Mouse (Mus musculus) E14TG2a.4 (cell line): ENCODE measurements around the gene Lsm12.

Experiments
- H3K27me3 ChIP-seq: 2 replicates; pipeline ENCODE4 v1.6.1; 2014; ENCODE audit warnings: low read length, control low read depth; ENCODE audit not compliant: insufficient read depth
- H3K36me3 ChIP-seq: 2 replicates; pipeline ENCODE4 v1.6.1; 2014; ENCODE audit warnings: low read length, control low read depth; ENCODE audit not compliant: insufficient read depth
- H3K4me1 ChIP-seq: replicated peaks from 2 replicates; pipeline ENCODE4 v1.6.1; 2014; ENCODE audit warnings: low read depth, low read length, control low read depth
- H3K4me3 ChIP-seq: replicated peaks from 2 replicates; pipeline ENCODE4 v1.5.1; 2014; ENCODE audit warnings: mild to moderate bottlenecking, low read length
- H3K9me3 ChIP-seq: 2 replicates; pipeline ENCODE4 v1.6.1; 2014; ENCODE audit warnings: low read length, control low read depth
- CTCF ChIP-seq: conservative IDR thresholded peaks from 2 replicates; pipeline ENCODE4 v1.5.1; 2014; ENCODE audit warnings: low read length
- NANOG ChIP-seq: IDR thresholded peaks from 2 replicates; pipeline ENCODE4 v1.6.1; 2014; ENCODE audit warnings: borderline replicate concordance, low read length, mixed read lengths
- POU5F1 ChIP-seq: IDR thresholded peaks from 2 replicates; pipeline ENCODE4 v1.6.1; 2014; ENCODE audit warnings: low read length, borderline replicate concordance

Gene Lsm12

DNA sequence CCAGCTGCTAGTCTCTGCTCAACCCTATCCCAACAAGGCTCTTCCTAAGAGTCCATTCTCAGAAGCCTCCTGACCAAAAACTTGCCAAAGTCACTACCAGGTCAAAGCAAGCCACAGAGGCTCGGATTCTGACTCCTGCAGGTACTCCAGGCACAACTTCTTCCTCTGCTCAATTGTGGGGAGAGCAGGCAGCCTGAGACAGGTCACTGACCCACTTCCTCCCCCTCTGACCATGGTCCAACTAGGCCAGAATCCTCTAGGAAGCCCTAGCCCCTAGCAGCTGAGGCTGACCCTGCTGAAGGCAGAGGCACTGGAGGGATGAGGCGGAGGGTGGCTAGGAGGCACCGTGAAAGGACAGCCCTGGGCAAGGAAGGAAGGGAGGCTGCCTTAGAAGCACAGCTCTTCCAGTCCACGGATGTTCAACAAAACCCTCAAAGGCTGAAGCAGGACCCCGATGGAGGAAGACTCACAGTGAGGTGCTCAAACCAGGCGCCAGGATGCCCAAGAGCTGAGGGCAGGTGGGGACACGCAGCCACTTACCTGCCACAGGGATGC is 32.9 kb upstream of the Lsm12 start:
- peak overlapping the region; percentile 75 for H3K4me3 ChIP-seq
- H3K9me3 ChIP-seq, result no peaks in the 10 kb centered on the region
- no peak for TF ChIP-seq POU5F1
- TF ChIP-seq CTCF, result no peak
- no peak for TF ChIP-seq NANOG
- H3K36me3 ChIP-seq, result peaks cover 41% of the 10 kb centered on the region
- H3K27me3 ChIP-seq, result 0 out of 2 replicates have a peak, but pooled peaks cover 2% of the 10 kb centered on the region
- peaks cover 96% of the 10 kb centered on the region for H3K4me1 ChIP-seq

DNA sequence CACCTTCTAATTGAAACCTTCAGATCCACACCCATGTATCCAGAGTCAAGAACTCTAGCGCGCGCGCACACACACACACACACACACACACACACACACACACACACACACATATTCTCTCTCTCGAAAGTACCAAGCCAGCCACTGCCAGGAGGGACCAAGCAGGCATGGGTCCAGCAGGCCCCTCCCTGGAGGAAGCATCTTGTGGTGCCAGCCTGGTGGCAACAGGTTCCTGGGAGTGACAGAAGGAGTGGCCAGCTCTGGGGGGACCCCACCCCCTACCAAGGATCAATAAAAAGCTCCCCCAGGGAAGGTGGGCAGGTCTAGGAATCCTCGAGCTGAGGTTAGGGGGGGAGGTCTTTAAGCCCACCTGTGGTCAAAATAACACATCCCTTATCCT is 32.3 kb upstream of the Lsm12 start:
- no peak for TF ChIP-seq NANOG
- no peak for TF ChIP-seq POU5F1
- TF ChIP-seq CTCF, result no peak
- Histone ChIP-seq H3K4me3 (no peak overlapping the region), H3K9me3 (no peaks in the 10 kb centered on the region), H3K27me3 (0 out of 2 replicates have a peak, but pooled peaks cover 2% of the 10 kb centered on the region), H3K36me3 (peaks cover 41% of the 10 kb centered on the region), H3K4me1 (peaks cover 90% of the 10 kb centered on the region)

DNA sequence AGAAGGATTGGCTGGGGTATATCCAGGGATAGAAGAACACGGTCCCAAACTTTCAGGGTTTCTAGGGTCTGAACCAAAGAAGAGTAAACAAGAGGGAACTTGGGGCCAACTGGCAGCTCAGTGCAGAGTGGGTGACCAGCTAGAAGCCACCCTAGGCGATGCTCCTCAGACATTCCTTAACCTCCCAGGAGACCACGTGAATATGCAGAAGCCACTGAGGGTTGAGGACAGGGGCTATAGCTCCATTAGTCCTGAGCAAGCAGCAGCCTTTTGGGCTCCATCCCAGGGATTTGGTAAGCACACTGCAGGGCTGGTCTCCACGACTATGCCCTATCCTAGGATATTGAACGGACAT is 31.8 kb upstream of the Lsm12 start:
- no peak for TF ChIP-seq CTCF
- H3K4me3 ChIP-seq, result no peak overlapping the region
- H3K27me3 ChIP-seq, result 0 out of 2 replicates have a peak, but pooled peaks cover 2% of the 10 kb centered on the region

DNA sequence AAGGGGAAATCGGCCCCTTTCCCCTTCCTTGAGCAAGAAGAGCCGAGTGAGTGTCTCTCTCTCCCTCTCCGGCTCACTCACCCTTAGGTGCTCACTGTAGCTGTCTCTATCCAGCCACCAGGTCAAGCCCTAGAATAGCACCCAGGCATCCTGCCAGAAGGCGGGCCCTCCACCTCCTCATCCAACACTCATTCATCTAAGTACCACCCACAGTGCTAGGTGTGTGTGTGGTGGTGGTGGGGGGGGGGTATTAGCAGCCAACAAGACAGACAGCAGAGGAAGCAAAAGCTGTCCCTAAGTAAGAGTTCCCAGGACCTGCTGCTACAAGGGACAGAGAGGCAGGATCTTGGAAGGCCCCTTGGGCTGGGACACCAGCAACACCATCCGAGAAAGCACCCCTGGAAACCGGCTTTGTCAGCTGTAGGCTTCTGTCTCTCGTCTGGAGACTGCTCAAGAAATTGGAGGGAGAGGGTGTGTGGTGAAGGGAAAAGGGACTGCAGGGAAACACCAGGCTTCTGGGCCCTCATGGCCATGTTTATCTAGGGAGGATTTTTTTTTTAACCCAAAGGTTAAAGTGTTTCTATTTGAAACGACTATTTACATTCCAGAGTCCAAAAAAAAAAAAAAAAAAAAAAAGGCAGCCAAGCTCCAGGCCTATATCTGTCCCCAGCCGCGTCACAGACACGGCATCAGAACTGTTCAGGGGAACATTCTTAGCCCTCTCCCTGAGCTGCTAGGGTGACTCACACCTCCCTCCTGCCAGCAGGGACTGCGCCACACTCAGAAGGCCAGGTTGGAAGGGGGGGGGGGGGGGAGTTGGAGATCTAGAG is 31.2 kb upstream of the Lsm12 start:
- no peaks in the 10 kb centered on the region for H3K9me3 ChIP-seq
- H3K36me3 ChIP-seq, result peaks cover 41% of the 10 kb centered on the region
- H3K27me3 ChIP-seq, result 0 out of 2 replicates have a peak, but pooled peaks cover 2% of the 10 kb centered on the region
- TF ChIP-seq POU5F1, result no peak
- TF ChIP-seq CTCF, result no peak
- no peak for TF ChIP-seq NANOG
- H3K4me1 ChIP-seq, result peaks cover 90% of the 10 kb centered on the region
- H3K4me3 ChIP-seq, result no peak overlapping the region

More for the DNA sequence above, 31.8 kb upstream of the Lsm12 start:
- Histone ChIP-seq H3K36me3 (peaks cover 41% of the 10 kb centered on the region), H3K4me1 (peaks cover 90% of the 10 kb centered on the region), H3K9me3 (no peaks in the 10 kb centered on the region)

DNA sequence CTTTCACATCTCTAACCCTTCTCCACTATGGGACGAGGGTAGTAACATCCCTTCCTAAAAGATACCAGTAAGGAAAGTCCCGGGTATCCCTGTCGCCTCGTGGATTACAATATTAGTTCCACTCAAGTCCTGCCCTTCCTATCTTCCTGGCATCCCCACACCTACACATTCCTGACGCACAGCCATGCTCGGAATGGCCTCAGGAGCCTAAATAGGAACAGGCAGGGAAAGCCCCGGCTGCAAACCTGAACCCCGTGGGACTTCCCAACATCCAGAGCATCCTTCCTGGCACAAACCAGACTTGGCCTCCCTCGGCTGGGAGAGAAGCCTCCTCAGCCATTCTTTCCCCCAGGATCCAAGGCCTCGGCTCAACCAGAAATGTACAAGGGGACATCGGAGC is 30.4 kb upstream of the Lsm12 start:
- no peaks in the 10 kb centered on the region for H3K9me3 ChIP-seq
- peaks cover 86% of the 10 kb centered on the region for H3K4me1 ChIP-seq
- peaks cover 36% of the 10 kb centered on the region for H3K36me3 ChIP-seq
- no peak overlapping the region for H3K4me3 ChIP-seq
- 0 out of 2 replicates have a peak, but pooled peaks cover 2% of the 10 kb centered on the region for H3K27me3 ChIP-seq
- TF ChIP-seq POU5F1 (no peak), NANOG (no peak), CTCF (no peak)

DNA sequence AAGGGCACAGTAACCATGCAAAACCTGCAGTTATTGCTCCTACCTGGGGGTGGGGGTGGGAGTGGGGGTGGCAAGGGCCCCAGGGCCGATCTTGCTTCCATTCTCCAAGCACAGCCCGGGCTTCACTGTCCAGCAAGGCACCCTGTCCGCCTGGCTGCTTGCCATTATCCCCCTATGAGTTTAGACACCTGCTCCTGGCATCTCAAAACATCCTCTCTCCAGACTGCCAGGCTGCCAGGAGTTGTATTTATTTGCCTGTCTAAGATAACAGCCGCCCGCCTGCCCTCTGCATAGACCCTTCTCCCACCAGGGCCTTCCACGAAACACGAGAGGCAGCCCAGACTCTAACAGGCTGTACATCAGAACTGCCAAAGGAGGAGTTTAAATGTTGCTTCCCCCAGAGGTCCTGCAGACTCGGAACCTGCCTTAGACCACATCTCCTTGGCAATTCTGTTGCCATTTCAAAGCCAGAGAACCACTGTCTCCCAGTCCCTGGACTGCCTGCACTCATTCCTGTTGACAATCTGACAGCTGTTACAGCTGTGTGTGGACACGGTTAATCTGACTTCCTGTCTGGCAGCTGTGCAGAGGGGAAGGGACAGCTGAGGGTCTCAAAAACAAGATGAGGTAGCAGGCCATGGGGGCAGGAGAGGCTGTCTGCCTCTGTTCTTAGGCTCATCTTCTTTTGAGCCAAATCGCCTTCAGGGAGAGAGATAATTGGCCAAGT is 29.5 kb upstream of the Lsm12 start:
- Histone ChIP-seq H3K4me3 (no peak overlapping the region), H3K4me1 (peaks cover 83% of the 10 kb centered on the region), H3K9me3 (no peaks in the 10 kb centered on the region), H3K36me3 (peaks cover 27% of the 10 kb centered on the region), H3K27me3 (0 out of 2 replicates have a peak, but pooled peaks cover 2% of the 10 kb centered on the region)
- no peak for TF ChIP-seq NANOG
- no peak for TF ChIP-seq CTCF
- TF ChIP-seq POU5F1, result no peak

DNA sequence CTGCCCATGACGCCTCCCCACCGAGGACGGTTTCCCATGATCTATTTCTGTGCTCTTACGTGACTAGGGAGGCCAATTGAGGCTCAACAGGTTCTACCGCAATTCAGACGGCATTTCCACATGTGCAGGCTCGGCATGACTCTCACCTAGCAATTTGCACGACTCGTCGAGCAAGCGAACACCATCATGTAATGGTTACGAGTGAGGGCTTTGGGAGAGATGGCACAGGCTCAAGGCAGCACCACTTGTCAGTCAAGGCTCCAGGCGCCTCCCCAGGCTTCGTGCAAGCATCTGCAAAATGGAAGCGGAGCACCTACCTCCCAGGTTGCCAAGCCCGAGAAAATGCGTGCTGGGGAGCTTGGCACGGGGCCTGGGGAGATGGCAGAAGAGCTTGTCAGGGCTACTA is 26.8 kb upstream of the Lsm12 start:
- peaks cover 7% of the 10 kb centered on the region for H3K27me3 ChIP-seq
- no peak overlapping the region for H3K4me3 ChIP-seq
- H3K9me3 ChIP-seq, result no peaks in the 10 kb centered on the region
- no peak for TF ChIP-seq NANOG
- no peak for TF ChIP-seq CTCF
- TF ChIP-seq POU5F1, result no peak
- peaks cover 18% of the 10 kb centered on the region; the same call in 1 of the 2 replicates for H3K36me3 ChIP-seq
- peaks cover 80% of the 10 kb centered on the region for H3K4me1 ChIP-seq

DNA sequence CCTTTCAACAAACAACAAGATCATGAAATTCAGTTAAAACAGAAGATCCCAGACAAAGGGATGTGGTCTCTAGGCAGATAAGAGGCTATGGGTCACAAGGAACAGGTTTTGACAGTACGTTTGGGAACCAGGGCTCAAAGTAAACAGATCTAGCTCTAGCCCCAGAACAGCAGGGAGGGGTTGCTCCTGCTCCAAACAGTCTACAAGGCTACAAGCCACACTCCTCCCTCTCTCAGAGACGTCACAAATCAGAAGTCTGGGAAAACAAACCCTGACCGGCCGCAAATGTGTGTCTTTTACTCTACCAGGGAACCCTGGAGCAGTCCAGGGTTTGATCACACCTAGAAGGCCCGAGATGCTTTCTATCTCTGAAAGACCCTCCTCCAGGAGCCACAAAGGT is 25.9 kb upstream of the Lsm12 start:
- no peak for TF ChIP-seq POU5F1
- no peak for TF ChIP-seq CTCF
- no peak for TF ChIP-seq NANOG
- Histone ChIP-seq H3K4me3 (no peak overlapping the region), H3K9me3 (no peaks in the 10 kb centered on the region), H3K36me3 (peaks cover 21% of the 10 kb centered on the region; the same call in 1 of the 2 replicates), H3K4me1 (peaks cover 75% of the 10 kb centered on the region), H3K27me3 (peaks cover 15% of the 10 kb centered on the region)
